Comparison of ENCODE assay signal across 9 mouse cellular contexts in genomic region chr14:7943801-7944135, GRCm38 (mm10). TPM values are rescaled to one million over a fixed set of nuclear protein-coding genes. Genes with fewer than 3 reads are reported as not detected.
DNase-seq lines count a peak whose midpoint lies in the region; ATAC-seq and TF ChIP-seq lines count a peak whose summit lies in the region.
"Had no signal": no experiment of that assay in that cellular context is flagged by ENCODE, and none has a peak within 500 bp of the region (broad histone marks: within the 10 kb centered on the region; RNA-seq: fewer than 3 reads in every experiment).

No protein-coding gene starts in this region.

- TF ChIP-seq EP300 in liver, postnatal 0 days (IDR thresholded peaks at IDR 0.05; ENCODE audit: low read depth) = no peak

- TF ChIP-seq POLR2A in liver, adult 2 months (IDR thresholded peaks at IDR 0.05; ENCODE audit: extremely low read depth, insufficient read depth, low read length) = no peak

- 17% methylated on average over 3 of the region's 3 CpGs for WGBS in liver, adult 2 months
- 60% methylated on average over 3 of the region's 3 CpGs for WGBS in liver, postnatal 0 days (ENCODE audit: insufficient replicate concordance)
- 91% methylated on average over 3 of the region's 3 CpGs for WGBS in embryonic facial prominence, embryonic 10.5 days

- ATAC-seq in liver, postnatal 0 days = no peak

- H3K36me3 ChIP-seq in liver, adult 2 months (ENCODE audit: control insufficient read depth, insufficient read depth, low read length) = peaks cover 55% of the 10 kb centered on the region
- peaks cover 5% of the 10 kb centered on the region; the same call in 1 of the 2 replicates for H3K36me3 ChIP-seq in liver, postnatal 0 days (replicated peaks; ENCODE audit: insufficient read depth, low read length)
- H3K36me3 ChIP-seq in embryonic facial prominence, embryonic 10.5 days (replicated peaks) = peaks cover 82% of the 10 kb centered on the region

- no peak overlapping the region for H3K4me3 ChIP-seq in liver, adult 2 months (ENCODE audit: insufficient read depth, low read depth, low read length)
- H3K4me3 ChIP-seq in liver, postnatal 0 days (ENCODE audit: low read depth, low read length) = no peak overlapping the region
- no peak overlapping the region for H3K4me3 ChIP-seq in embryonic facial prominence, embryonic 10.5 days

- no peaks in the 10 kb centered on the region for H3K27me3 ChIP-seq in liver, adult 2 months (ENCODE audit: control insufficient read depth, insufficient read depth, low read length)
- no peaks in the 10 kb centered on the region for H3K27me3 ChIP-seq in liver, postnatal 0 days (ENCODE audit: insufficient read depth, low read length)
- no peaks in the 10 kb centered on the region for H3K27me3 ChIP-seq in embryonic facial prominence, embryonic 10.5 days (replicated peaks; ENCODE audit: low read depth, poor library complexity, severe bottlenecking)

- peak overlapping the region; percentile 87 for H3K27ac ChIP-seq in liver, adult 2 months (replicated peaks; ENCODE audit: insufficient read depth, low read depth, low read length)
- no peak overlapping the region for H3K27ac ChIP-seq in liver, postnatal 0 days (ENCODE audit: low read depth)
- H3K27ac ChIP-seq in embryonic facial prominence, embryonic 10.5 days (replicated peaks) = peak overlapping the region; percentile 8; the same call in 1 of the 2 replicates

- intact Hi-C loops in gastrocnemius, postnatal 36 days (cut with DNase I) = loop anchor here (5.0 kb wide), 1 partner anchor 126 kb away; the partner anchor contains the start of gene Flnb

- no peak overlapping the region for H3K9ac ChIP-seq in liver, adult 2 months (ENCODE audit: low read depth, low read length)
- H3K9ac ChIP-seq in liver, postnatal 0 days (replicated peaks) = no peak overlapping the region

- TF ChIP-seq CTCF in liver, adult 2 months (IDR thresholded peaks at IDR 0.05; ENCODE audit: low read depth, low read length) = no peak
- no peak for TF ChIP-seq CTCF in liver, postnatal 0 days (IDR thresholded peaks at IDR 0.05; ENCODE audit: low read depth)

- no peak overlapping the region for H3K4me2 ChIP-seq in liver, postnatal 0 days (ENCODE audit: low read depth, low read length)

- H3K9me3 ChIP-seq in liver, postnatal 0 days (ENCODE audit: low read length) = no peaks in the 10 kb centered on the region
- no peaks in the 10 kb centered on the region for H3K9me3 ChIP-seq in embryonic facial prominence, embryonic 10.5 days

- peaks cover 18% of the 10 kb centered on the region for H3K4me1 ChIP-seq in liver, adult 2 months (ENCODE audit: control insufficient read depth, insufficient read depth, low read length)
- H3K4me1 ChIP-seq in liver, postnatal 0 days (ENCODE audit: insufficient read depth) = peaks cover 8% of the 10 kb centered on the region
- H3K4me1 ChIP-seq in embryonic facial prominence, embryonic 10.5 days = peaks cover 9% of the 10 kb centered on the region; the same call in 1 of the 2 replicates

- H3K79me2 ChIP-seq in liver, adult 2 months (ENCODE audit: control insufficient read depth, insufficient read depth, low read length) = no peaks in the 10 kb centered on the region

- DNase-seq in gastrocnemius, adult 18-20 months (ENCODE audit: low spot score) = peak; percentile 29
- DNase-seq in gastrocnemius, postnatal 36 days = no peak
- peak; percentile 92 for DNase-seq in liver, adult 2 months (ENCODE audit: extremely low read depth, low read depth, low spot score)
- no peak for DNase-seq in liver, postnatal 0 days
- DNase-seq in embryonic facial prominence, embryonic 10.5 days (ENCODE audit: low spot score) = no peak
- peak; percentile 23 for DNase-seq in skeletal muscle tissue, adult 2 months (ENCODE audit: low read depth, low spot score)
- no peak for DNase-seq in cerebellum, adult 11 months
- DNase-seq in thymus, adult 18-20 months = no peak

RNA-seq across cellular contexts. Expression of gene Gm45521, which starts 13.3 kb away (rescaled TPM):
- total RNA-seq in gastrocnemius, adult 18-20 months (2021) = not detected
- total RNA-seq in gastrocnemius, postnatal 36 days (2021) = not detected
- total RNA-seq in liver, adult 2 months (2014; rRNA removed) = not detected in 2 replicates
- not detected in 2 replicates for polyA plus RNA-seq in liver, adult 2 months (2012; rRNA removed)
- not detected in 2 replicates for polyA plus RNA-seq in liver, postnatal 0 days (2015; fragmentation: Nextera tagmentation; extraction: Ambion mirVana)
- polyA plus RNA-seq in embryonic facial prominence, embryonic 10.5 days (2016; fragmentation: Nextera tagmentation; extraction: Ambion mirVana) = 0.48 TPM in 1 of 2 replicates, not detected in the other
- total RNA-seq: monocyte, adult 5-6 weeks had no signal

RNA-seq across cellular contexts. Expression of gene Dnase1l3, which starts 50.6 kb away (rescaled TPM):
- not detected for total RNA-seq in gastrocnemius, adult 18-20 months (2021)
- total RNA-seq in gastrocnemius, postnatal 36 days (2021) = not detected
- 10.0 and 10.9 TPM in 2 replicates for total RNA-seq in liver, adult 2 months (2014; rRNA removed)
- polyA plus RNA-seq in liver, adult 2 months (2012; rRNA removed) = 20.5 and 24.3 TPM in 2 replicates
- 12.1 and 13.2 TPM in 2 replicates for polyA plus RNA-seq in liver, postnatal 0 days (2015; fragmentation: Nextera tagmentation; extraction: Ambion mirVana)
- 0.04 TPM in 1 of 2 replicates, not detected in the other for polyA plus RNA-seq in embryonic facial prominence, embryonic 10.5 days (2016; fragmentation: Nextera tagmentation; extraction: Ambion mirVana)

RNA-seq across cellular contexts. Expression of gene Abhd6, which starts 58.9 kb away (rescaled TPM):
- total RNA-seq in gastrocnemius, adult 18-20 months (2021) = 1 to 10 TPM; 7.6 to 8.6 TPM
- 1 to 10 TPM; 5.3 to 6.0 TPM for total RNA-seq in gastrocnemius, postnatal 36 days (2021)
- total RNA-seq in liver, adult 2 months (2014; rRNA removed) = 17.4 and 29.2 TPM in 2 replicates
- polyA plus RNA-seq in liver, adult 2 months (2012; rRNA removed) = 39.6 and 45.2 TPM in 2 replicates
- 29.8 and 34.0 TPM in 2 replicates for polyA plus RNA-seq in liver, postnatal 0 days (2015; fragmentation: Nextera tagmentation; extraction: Ambion mirVana)
- polyA plus RNA-seq in embryonic facial prominence, embryonic 10.5 days (2016; fragmentation: Nextera tagmentation; extraction: Ambion mirVana) = 16.9 and 17.6 TPM in 2 replicates

Comparison
In these comparisons a context has a peak if more than half of its experiments do, and no peak if none do; other contexts are left out.
1. DNase-seq: peak in gastrocnemius, adult 18-20 months (single experiment), liver, adult 2 months (single experiment) and skeletal muscle tissue, adult 2 months (single experiment); none in gastrocnemius, postnatal 36 days (0 of 2), liver, postnatal 0 days (single experiment), embryonic facial prominence, embryonic 10.5 days (single experiment), cerebellum, adult 11 months (single experiment) and thymus, adult 18-20 months (0 of 2).
2. RNA of gene Dnase1l3, which starts 50.6 kb away (total RNA-seq): 10.0 to 10.9 TPM in liver, adult 2 months; not detected in gastrocnemius, postnatal 36 days and not detected in gastrocnemius, adult 18-20 months; every median in the first group is over 10 times any median in the second.